Mouse (Mus musculus): ENCODE measurements around the gene Mast3. TPM values are rescaled to one million over a fixed set of nuclear protein-coding genes. Genes with fewer than 3 reads are reported as not detected.

The Mast3 gene
- polyA plus RNA-seq, 1 experiment from 2014 or later = 10.1 TPM

- H3K36me3 ChIP-seq (ENCODE audit: control insufficient read depth, insufficient read depth, low read length) = no peaks in the 10 kb centered on the region
- H3K4me3 ChIP-seq (ENCODE audit: low read depth, low read length) = no peak overlapping the region
- 43% methylated on average over 5 of the region's 5 CpGs for WGBS
- H3K27me3 ChIP-seq (ENCODE audit: control insufficient read depth, insufficient read depth, low read length) = no peaks in the 10 kb centered on the region
- ATAC-seq (ENCODE audit: low FRiP score) (no peak), DNase-seq (ENCODE audit: low spot score, missing footprints) (no peak)
- H3K9me3 ChIP-seq (ENCODE audit: control insufficient read depth, low read length) = no peaks in the 10 kb centered on the region
- no peak overlapping the region for H3K9ac ChIP-seq (ENCODE audit: low read length)
- no peaks in the 10 kb centered on the region for H3K4me1 ChIP-seq (ENCODE audit: control insufficient read depth, insufficient read depth, low read length)
- no peak overlapping the region for H3K27ac ChIP-seq (ENCODE audit: low read depth, low read length)
- H3K4me2 ChIP-seq = no peak overlapping the region
These were observed 40.3 kb upstream of the Mast3 start for GRCm38 (mm10) chr8:70845108-70845507.

DNA sequence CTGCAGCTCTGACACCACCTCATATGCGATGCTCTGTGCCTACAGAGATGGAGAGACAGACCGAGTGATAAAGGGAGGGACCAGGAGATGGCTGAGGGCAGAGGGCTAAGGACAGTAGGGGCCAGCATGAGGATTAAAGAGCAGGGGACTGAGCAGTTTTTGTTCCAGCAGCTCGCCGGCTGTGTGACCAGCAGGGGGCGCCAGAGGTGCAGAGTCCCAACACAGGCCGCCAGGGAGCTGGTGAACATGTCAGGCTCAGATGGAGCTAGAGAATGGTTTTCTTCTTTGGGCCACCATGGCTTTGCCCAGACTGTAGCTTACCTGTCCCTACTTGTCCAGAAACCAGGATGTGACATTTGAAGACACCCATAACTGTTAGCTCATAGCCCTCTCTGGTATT lies 39.7 kb upstream of the Mast3 start:
- Histone ChIP-seq H3K36me3 (ENCODE audit: control insufficient read depth, insufficient read depth, low read length) (no peaks in the 10 kb centered on the region), H3K4me2 (no peak overlapping the region), H3K27ac (ENCODE audit: low read depth, low read length) (no peak overlapping the region), H3K4me3 (ENCODE audit: low read depth, low read length) (no peak overlapping the region), H3K9me3 (ENCODE audit: control insufficient read depth, low read length) (no peaks in the 10 kb centered on the region), H3K4me1 (ENCODE audit: control insufficient read depth, insufficient read depth, low read length) (no peaks in the 10 kb centered on the region), H3K27me3 (ENCODE audit: control insufficient read depth, insufficient read depth, low read length) (no peaks in the 10 kb centered on the region), H3K9ac (ENCODE audit: low read length) (no peak overlapping the region)
- WGBS = 2% methylated on average over 6 of the region's 6 CpGs
- DNase-seq (ENCODE audit: low spot score, missing footprints) = peak; percentile 99
- ATAC-seq (ENCODE audit: low FRiP score) = peak; percentile 15; the same call in 1 of the 2 replicates

- Histone ChIP-seq H3K36me3 (ENCODE audit: control insufficient read depth, insufficient read depth, low read length) (no peaks in the 10 kb centered on the region), H3K27ac (ENCODE audit: low read depth, low read length) (no peak overlapping the region), H3K4me3 (ENCODE audit: low read depth, low read length) (no peak overlapping the region), H3K4me2 (no peak overlapping the region), H3K9ac (ENCODE audit: low read length) (no peak overlapping the region), H3K4me1 (ENCODE audit: control insufficient read depth, insufficient read depth, low read length) (no peaks in the 10 kb centered on the region; the same call in 1 of the 2 replicates), H3K27me3 (ENCODE audit: control insufficient read depth, insufficient read depth, low read length) (no peaks in the 10 kb centered on the region), H3K9me3 (ENCODE audit: control insufficient read depth, low read length) (no peaks in the 10 kb centered on the region)
- no peak for ATAC-seq (ENCODE audit: low FRiP score)
- 83% methylated on average over 8 of the region's 8 CpGs for WGBS
- DNase-seq (ENCODE audit: low spot score, missing footprints) = no peak
These were observed 39.1 kb upstream of the Mast3 start for GRCm38 (mm10) chr8:70843941-70844340.

DNA sequence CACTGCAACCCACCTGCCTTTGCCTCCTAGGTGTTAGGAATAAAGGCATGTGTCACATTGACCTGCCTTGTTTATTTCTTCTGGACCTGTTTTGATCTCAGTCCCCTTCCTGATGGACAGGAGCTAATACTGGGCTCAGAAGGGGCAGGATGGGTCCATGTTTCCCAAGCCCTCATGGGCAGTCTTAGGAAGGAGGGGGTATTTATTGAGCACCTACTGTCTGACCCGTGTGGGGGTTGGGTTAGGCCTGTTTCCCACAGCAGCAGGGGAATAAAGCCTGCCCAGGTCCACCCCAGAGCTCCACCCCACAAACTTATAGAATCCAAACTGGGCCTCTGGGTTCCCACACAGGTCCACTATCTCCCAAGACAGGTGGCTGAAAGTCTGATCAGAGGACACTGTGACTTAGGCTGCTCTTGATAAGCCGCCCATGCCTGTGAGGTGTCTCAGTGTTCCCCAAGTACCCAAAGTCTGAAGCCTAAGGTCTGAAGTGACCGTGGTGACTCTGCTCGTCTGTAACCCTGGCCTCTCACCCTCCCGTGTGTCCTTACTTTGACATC lies 38.4 kb upstream of the Mast3 start:
- H3K9me3 ChIP-seq (ENCODE audit: control insufficient read depth, low read length) = no peaks in the 10 kb centered on the region
- ATAC-seq (ENCODE audit: low FRiP score) (no peak), DNase-seq (ENCODE audit: low spot score, missing footprints) (no peak)
- WGBS = 81% methylated on average over 5 of the region's 5 CpGs
- peaks cover 6% of the 10 kb centered on the region for H3K4me1 ChIP-seq (ENCODE audit: control insufficient read depth, insufficient read depth, low read length)
- H3K4me2 ChIP-seq = no peak overlapping the region
- H3K9ac ChIP-seq (ENCODE audit: low read length) = no peak overlapping the region
- H3K27me3 ChIP-seq (ENCODE audit: control insufficient read depth, insufficient read depth, low read length) = no peaks in the 10 kb centered on the region; the same call in 1 of the 2 replicates
- no peak overlapping the region for H3K27ac ChIP-seq (ENCODE audit: low read depth, low read length)
- H3K36me3 ChIP-seq (ENCODE audit: control insufficient read depth, insufficient read depth, low read length) = no peaks in the 10 kb centered on the region
- H3K4me3 ChIP-seq (ENCODE audit: low read depth, low read length) = no peak overlapping the region

DNA sequence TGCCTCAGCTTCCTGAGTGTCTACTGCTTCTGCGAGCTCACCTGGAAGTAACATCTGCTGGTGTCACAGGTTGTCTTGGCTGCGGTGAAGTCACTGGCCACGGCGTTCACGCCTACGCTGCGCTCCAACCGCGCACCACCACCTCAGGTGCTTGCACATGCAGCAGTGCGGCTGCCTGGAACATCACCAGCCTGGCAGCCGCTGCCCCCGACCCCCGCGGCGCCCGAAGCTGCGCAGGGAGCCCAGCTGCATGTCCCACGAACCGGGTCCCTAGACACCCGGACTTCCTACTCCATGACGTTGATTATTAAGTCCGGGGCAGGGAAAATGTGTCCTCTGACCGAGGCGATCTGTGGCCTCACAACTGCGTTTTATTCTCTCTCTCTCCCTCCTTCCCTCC lies 37.6 kb upstream of the Mast3 start:
- Histone ChIP-seq H3K27ac (ENCODE audit: low read depth, low read length) (no peak overlapping the region; the same call in 1 of the 2 replicates), H3K36me3 (ENCODE audit: control insufficient read depth, insufficient read depth, low read length) (no peaks in the 10 kb centered on the region), H3K4me3 (ENCODE audit: low read depth, low read length) (no peak overlapping the region), H3K4me1 (ENCODE audit: control insufficient read depth, insufficient read depth, low read length) (peaks cover 6% of the 10 kb centered on the region), H3K27me3 (ENCODE audit: control insufficient read depth, insufficient read depth, low read length) (no peaks in the 10 kb centered on the region; the same call in 1 of the 2 replicates), H3K9ac (ENCODE audit: low read length) (no peak overlapping the region), H3K9me3 (ENCODE audit: control insufficient read depth, low read length) (no peaks in the 10 kb centered on the region), H3K4me2 (no peak overlapping the region)
- WGBS = 74% methylated on average over 25 of the region's 25 CpGs
- ATAC-seq (ENCODE audit: low FRiP score) (no peak), DNase-seq (ENCODE audit: low spot score, missing footprints) (no peak)

DNA sequence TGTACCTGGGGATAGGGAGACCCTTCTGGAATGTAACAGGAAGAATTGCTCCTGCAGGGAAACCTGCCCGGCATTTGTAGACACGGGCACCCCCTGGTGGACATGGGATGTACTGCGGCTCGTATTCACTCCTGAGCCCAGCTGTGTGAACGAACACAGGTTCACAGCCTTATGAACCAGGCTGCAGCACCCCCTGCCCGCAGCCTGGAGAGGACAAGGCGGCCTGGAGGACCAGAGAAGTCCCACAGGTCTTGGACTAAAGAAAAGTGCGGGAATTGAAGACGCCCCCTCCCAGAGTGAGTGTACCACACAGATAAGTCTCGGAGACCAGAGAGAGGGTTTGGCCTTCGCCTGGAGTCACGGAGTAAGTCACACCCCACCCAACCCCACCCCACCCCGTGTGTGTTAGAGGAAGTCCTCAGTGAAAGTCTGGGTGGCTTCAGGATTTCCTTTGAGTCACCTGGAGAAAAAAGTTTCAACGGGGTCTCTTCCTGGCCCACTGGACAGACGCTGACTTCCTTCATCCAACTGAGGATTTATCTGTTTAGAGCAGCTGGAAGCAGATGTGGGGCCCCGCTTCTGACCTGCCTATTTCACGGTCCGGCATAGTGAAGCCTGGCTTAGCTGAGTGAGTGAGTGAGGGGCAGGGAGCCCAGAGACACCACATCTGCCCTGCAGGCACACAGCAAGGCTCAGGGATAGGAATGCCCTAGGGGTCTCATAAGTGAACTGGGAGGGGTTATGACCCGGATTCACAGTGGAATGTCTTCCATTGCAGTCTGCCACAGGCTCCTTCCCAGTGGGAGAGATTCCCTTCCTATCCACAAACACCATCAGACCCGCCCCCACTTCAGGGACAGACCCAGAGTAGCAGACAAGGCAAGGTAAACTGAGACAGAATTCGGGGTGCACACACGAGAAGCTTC lies 36.6 kb upstream of the Mast3 start:
- H3K4me2 ChIP-seq = no peak overlapping the region; the same call in 1 of the 2 replicates
- DNase-seq (ENCODE audit: low spot score, missing footprints) = peak; percentile 99
- no peaks in the 10 kb centered on the region for H3K36me3 ChIP-seq (ENCODE audit: control insufficient read depth, insufficient read depth, low read length)
- 39% methylated on average over 22 of the region's 22 CpGs for WGBS
- peaks cover 6% of the 10 kb centered on the region for H3K4me1 ChIP-seq (ENCODE audit: control insufficient read depth, insufficient read depth, low read length)
- no peaks in the 10 kb centered on the region for H3K9me3 ChIP-seq (ENCODE audit: control insufficient read depth, low read length)
- no peak overlapping the region for H3K4me3 ChIP-seq (ENCODE audit: low read depth, low read length)
- H3K9ac ChIP-seq (ENCODE audit: low read length) = no peak overlapping the region; the same call in 1 of the 2 replicates
- ATAC-seq (ENCODE audit: low FRiP score) = no peak
- H3K27me3 ChIP-seq (ENCODE audit: control insufficient read depth, insufficient read depth, low read length) = no peaks in the 10 kb centered on the region; the same call in 1 of the 2 replicates
- H3K27ac ChIP-seq (ENCODE audit: low read depth, low read length) = no peak overlapping the region

- Histone ChIP-seq H3K36me3 (ENCODE audit: control insufficient read depth, insufficient read depth, low read length) (no peaks in the 10 kb centered on the region), H3K27me3 (ENCODE audit: control insufficient read depth, insufficient read depth, low read length) (no peaks in the 10 kb centered on the region; the same call in 1 of the 2 replicates), H3K4me1 (ENCODE audit: control insufficient read depth, insufficient read depth, low read length) (peaks cover 6% of the 10 kb centered on the region), H3K4me2 (no peak overlapping the region), H3K9ac (ENCODE audit: low read length) (no peak overlapping the region), H3K9me3 (ENCODE audit: control insufficient read depth, low read length) (no peaks in the 10 kb centered on the region), H3K4me3 (ENCODE audit: low read depth, low read length) (no peak overlapping the region), H3K27ac (ENCODE audit: low read depth, low read length) (no peak overlapping the region)
- no peak for DNase-seq (ENCODE audit: low spot score, missing footprints)
- no peak for ATAC-seq (ENCODE audit: low FRiP score)
- 55% methylated on average over 10 of the region's 10 CpGs for WGBS
These were observed 35.7 kb upstream of the Mast3 start for GRCm38 (mm10) chr8:70840590-70840989.

GRCm38 (mm10) chr8:70839408-70840351 lies 34.8 kb upstream of the Mast3 start, which contains the start of gene Arrdc2:
Gene Arrdc2, minus strand, starts transcription at chr8:70839720.
- WGBS = 3% methylated on average over 54 of the region's 55 CpGs
- H3K9me3 ChIP-seq (ENCODE audit: control insufficient read depth, low read length) = no peaks in the 10 kb centered on the region
- H3K9ac ChIP-seq (ENCODE audit: low read length) = peak within 1 kb of the TSS; percentile 73
- H3K4me2 ChIP-seq = peak within 1 kb of the TSS; percentile 78
- ATAC-seq (ENCODE audit: low FRiP score) = peak; percentile 96
- H3K27ac ChIP-seq (ENCODE audit: low read depth, low read length) = peak within 1 kb of the TSS; percentile 46; the same call in 1 of the 2 replicates
- H3K36me3 ChIP-seq (ENCODE audit: control insufficient read depth, insufficient read depth, low read length) = no peaks in the 10 kb centered on the region
- peaks cover 6% of the 10 kb centered on the region for H3K4me1 ChIP-seq (ENCODE audit: control insufficient read depth, insufficient read depth, low read length)
- peak; percentile 99 for DNase-seq (ENCODE audit: low spot score, missing footprints)
- H3K4me3 ChIP-seq (ENCODE audit: low read depth, low read length) = peak within 1 kb of the TSS; percentile 60
- H3K27me3 ChIP-seq (ENCODE audit: control insufficient read depth, insufficient read depth, low read length) = no peaks in the 10 kb centered on the region; the same call in 1 of the 2 replicates
